Mouse (Mus musculus) right cerebral cortex, postnatal 4 days (tissue): ENCODE results near the gene 3830403N18Rik.
"Not testable (repeated sequence)": the region's sequence is repeated elsewhere in the genome, so short reads cannot be mapped to it uniquely, and the experiment has no call there.

ENCODE experiments used
- DNase-seq: peaks from one replicate; pipeline ENCODE4 v3.0.0-alpha.2; 2022

The 3830403N18Rik gene

DNA sequence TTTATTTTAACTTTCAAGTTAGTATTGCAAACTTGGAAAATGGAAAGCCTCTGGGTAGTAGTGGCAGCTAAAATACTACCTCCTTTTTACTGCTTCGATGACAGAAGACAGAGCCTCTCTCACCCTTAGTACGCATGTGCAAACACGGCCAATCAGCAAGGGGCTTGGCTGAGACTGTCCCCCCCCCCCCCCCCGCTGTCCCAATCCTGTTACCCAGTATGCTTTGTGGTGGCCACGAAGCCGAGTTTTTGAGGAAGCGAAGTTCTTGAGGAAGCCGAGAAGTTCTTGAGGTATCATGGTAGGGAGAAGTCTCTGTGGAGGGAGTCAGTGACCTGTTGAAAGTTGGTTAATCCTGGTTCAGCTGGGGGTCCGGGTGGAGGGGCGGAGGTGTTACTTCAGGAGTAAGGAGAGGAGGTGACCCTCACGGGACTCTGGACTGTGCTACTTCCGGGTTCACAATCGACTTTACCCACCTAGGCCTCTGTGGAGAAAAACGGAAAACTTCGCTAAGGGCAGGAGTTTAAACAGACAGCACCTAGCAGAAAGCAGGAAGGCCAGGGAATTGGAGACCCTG is at the start of gene 3830403N18Rik:
Gene 3830403N18Rik (plus strand): TSS at position 237 of the 574 bp plus-strand sequence.
- not testable (repeated sequence) for DNase-seq

DNA sequence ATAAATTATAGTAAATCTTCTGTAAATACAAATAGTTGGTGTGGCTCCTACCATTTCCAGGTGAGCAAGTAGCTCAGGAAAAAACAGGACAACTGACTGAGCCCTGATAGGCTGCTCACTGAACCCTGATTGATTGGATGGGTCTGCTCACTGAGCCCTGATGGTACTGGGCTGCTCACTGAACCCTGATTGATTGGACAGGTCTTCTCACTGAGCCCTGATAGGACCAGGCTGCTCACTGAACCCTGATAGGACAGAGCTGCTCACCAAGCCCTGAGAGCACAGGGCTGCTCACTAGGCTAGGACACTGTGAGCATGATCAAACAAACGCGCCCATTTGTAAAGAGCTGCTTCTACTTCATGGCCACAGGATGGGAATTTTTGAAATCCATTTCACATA is 15.0 kb downstream of the 3830403N18Rik start:
- no peak for DNase-seq

DNA sequence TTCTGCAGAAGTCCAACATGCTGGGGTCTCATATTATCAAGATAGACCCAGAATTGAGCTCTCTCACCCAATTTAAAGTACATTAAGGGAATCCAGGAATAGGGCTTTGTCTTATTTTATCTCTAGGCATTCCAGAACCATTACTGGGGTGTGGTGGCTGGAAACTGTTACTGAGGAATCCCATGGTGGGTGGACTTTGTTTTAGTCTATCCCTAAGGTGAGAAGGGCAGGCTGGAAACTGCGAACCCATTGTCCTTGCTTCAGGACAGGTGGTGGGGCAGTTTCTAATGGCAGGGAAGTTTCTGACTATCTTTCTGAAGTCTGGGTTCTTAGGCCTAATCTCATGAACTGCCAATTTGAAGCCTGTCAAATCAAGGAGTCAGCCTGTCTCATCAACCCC is 50.1 kb downstream of the 3830403N18Rik start:
- DNase-seq = not testable (repeated sequence)
